Mouse (Mus musculus) small intestine, adult 2 months (tissue): ENCODE results near the gene Plscr1. TPM values are rescaled to one million over a fixed set of nuclear protein-coding genes. Genes with fewer than 3 reads are reported as not detected.

ENCODE experiments used
- H3K27ac ChIP-seq: fragments of 200-500 bp; 2 replicates; pipeline ENCODE4 v1.5.1; 2012; ENCODE audit warnings: low read depth, low read length, control low read depth, inconsistent platforms; ENCODE audit not compliant: insufficient read depth
- H3K27me3 ChIP-seq: fragments of 200-500 bp; 2 replicates; pipeline ENCODE4 v1.6.1; 2012; ENCODE audit warnings: mild to moderate bottlenecking, moderate library complexity, low read length, inconsistent platforms; ENCODE audit not compliant: control insufficient read depth, insufficient read depth
- H3K36me3 ChIP-seq: fragments of 200-500 bp; 2 replicates; pipeline ENCODE4 v1.6.1; 2012; ENCODE audit warnings: mild to moderate bottlenecking, low read length, control low read depth, inconsistent platforms; ENCODE audit not compliant: control insufficient read depth, insufficient read depth
- H3K4me1 ChIP-seq: fragments of 200-500 bp; 2 replicates; pipeline ENCODE4 v1.6.1; 2012; ENCODE audit warnings: low read length, inconsistent platforms, mixed read lengths; ENCODE audit not compliant: control insufficient read depth, insufficient read depth, insufficient read length
- H3K4me3 ChIP-seq: fragments of 200-500 bp; 2 replicates; pipeline ENCODE4 v1.5.1; 2012; ENCODE audit warnings: low read depth, mild to moderate bottlenecking, control low read depth, inconsistent platforms, low read length, moderate library complexity
- CTCF ChIP-seq: fragments of 200-500 bp; IDR thresholded peaks from 2 replicates; pipeline ENCODE4 v1.5.1; 2012; ENCODE audit warnings: low read depth, mild to moderate bottlenecking, control low read depth, inconsistent platforms, low read length, moderate library complexity, mixed read lengths; ENCODE audit not compliant: insufficient replicate concordance, insufficient read length; ENCODE audit errors: extremely low read depth
- POLR2A ChIP-seq: fragments of 200-500 bp; IDR thresholded peaks from 2 replicates; pipeline ENCODE4 v1.6.1; 2012; ENCODE audit warnings: low read depth, mild to moderate bottlenecking, control low read depth, inconsistent platforms, low read length, moderate library complexity
- WGBS: fragments of 180-500 bp; shearing (Covaris S2); methylation state at CpG from one replicate; pipeline ENCODE4 v1.1.7; 2018; 5-methylcytosine and 5-hydroxymethylcytosine counted together
- polyA plus RNA-seq: library from polyadenylated mRNA; depleted of rRNA; stranded (reverse); fragments of >200 nt; gene quantifications from 2 replicates; pipeline ENCODE4 v1.2.3, GENCODE M21; 2012; rRNA removed

Gene Plscr1
- 8.1 and 14.0 TPM in 2 replicates for polyA plus RNA-seq

- WGBS: 47% methylated on average over 7 of the region's 7 CpGs
Measured at GRCm38 (mm10) chr9:92249447-92249852, at the start of gene Plscr1. Plscr1 (plus strand) TSS chr9:92249750.

GRCm38 (mm10) chr9:92204397-92204796 is 45.2 kb upstream of the Plscr1 start:
- WGBS: 56% methylated on average over 2 of the region's 2 CpGs
- no peak for TF ChIP-seq CTCF
- TF ChIP-seq POLR2A: no peak
- Histone ChIP-seq H3K4me1 (no peaks in the 10 kb centered on the region), H3K36me3 (no peaks in the 10 kb centered on the region), H3K4me3 (no peak overlapping the region), H3K27me3 (no peaks in the 10 kb centered on the region), H3K27ac (no peak overlapping the region)

More at GRCm38 (mm10) chr9:92249447-92249852, at the start of gene Plscr1:
- Histone ChIP-seq H3K4me1 (peaks cover 2% of the 10 kb centered on the region; the same call in 1 of the 2 replicates), H3K36me3 (no peaks in the 10 kb centered on the region), H3K27ac (peak within 1 kb of the TSS; percentile 100), H3K27me3 (no peaks in the 10 kb centered on the region), H3K4me3 (peak within 1 kb of the TSS; percentile 99)
- TF ChIP-seq CTCF (no peak), POLR2A (no peak)

GRCm38 (mm10) chr9:92207307-92207706 is 42.2 kb upstream of the Plscr1 start:
- 5% methylated on average over 4 of the region's 4 CpGs for WGBS
- H3K27me3 ChIP-seq: no peaks in the 10 kb centered on the region
- H3K4me1 ChIP-seq: peaks cover 3% of the 10 kb centered on the region; the same call in 1 of the 2 replicates
- H3K36me3 ChIP-seq: no peaks in the 10 kb centered on the region
- no peak overlapping the region for H3K27ac ChIP-seq
- H3K4me3 ChIP-seq: no peak overlapping the region
- no peak for TF ChIP-seq CTCF
- no peak for TF ChIP-seq POLR2A

- H3K4me3 ChIP-seq: peak overlapping the region; percentile 11; the same call in 1 of the 2 replicates
- H3K36me3 ChIP-seq: no peaks in the 10 kb centered on the region
- no peaks in the 10 kb centered on the region for H3K27me3 ChIP-seq
- TF ChIP-seq POLR2A (no peak), CTCF (no peak)
- H3K27ac ChIP-seq: no peak overlapping the region
- H3K4me1 ChIP-seq: peaks cover 3% of the 10 kb centered on the region; the same call in 1 of the 2 replicates
- 65% methylated on average over 8 of the region's 8 CpGs for WGBS
Measured at GRCm38 (mm10) chr9:92207757-92208156, 41.8 kb upstream of the Plscr1 start.

GRCm38 (mm10) chr9:92209850-92210249 is 39.7 kb upstream of the Plscr1 start:
- H3K4me1 ChIP-seq: peaks cover 3% of the 10 kb centered on the region; the same call in 1 of the 2 replicates
- H3K27me3 ChIP-seq: no peaks in the 10 kb centered on the region
- TF ChIP-seq POLR2A (no peak), CTCF (no peak)
- WGBS: 86% methylated on average over 3 of the region's 3 CpGs
- no peak overlapping the region for H3K4me3 ChIP-seq
- no peak overlapping the region for H3K27ac ChIP-seq
- H3K36me3 ChIP-seq: no peaks in the 10 kb centered on the region

GRCm38 (mm10) chr9:92210386-92210967 is 39.1 kb upstream of the Plscr1 start:
- Histone ChIP-seq H3K4me1 (peaks cover 3% of the 10 kb centered on the region; the same call in 1 of the 2 replicates), H3K27ac (no peak overlapping the region), H3K27me3 (no peaks in the 10 kb centered on the region), H3K4me3 (no peak overlapping the region), H3K36me3 (no peaks in the 10 kb centered on the region)
- no peak for TF ChIP-seq CTCF
- TF ChIP-seq POLR2A: no peak
- 72% methylated on average over 7 of the region's 7 CpGs for WGBS

GRCm38 (mm10) chr9:92211048-92211447 is 38.5 kb upstream of the Plscr1 start:
- H3K27me3 ChIP-seq: no peaks in the 10 kb centered on the region
- WGBS: 6% methylated on average over 3 of the region's 3 CpGs
- no peak overlapping the region for H3K27ac ChIP-seq
- H3K4me1 ChIP-seq: peaks cover 3% of the 10 kb centered on the region; the same call in 1 of the 2 replicates
- H3K36me3 ChIP-seq: no peaks in the 10 kb centered on the region
- H3K4me3 ChIP-seq: no peak overlapping the region
- TF ChIP-seq CTCF (no peak), POLR2A (no peak)
